Mouse (Mus musculus) C2C12 (cell line): ENCODE measurements around the gene Tns4.

Source experiments
- CEBPB ChIP-seq: IDR thresholded peaks from one replicate; pipeline ENCODE4 v1.6.1; 2011; ENCODE audit warnings: low read depth, mild to moderate bottlenecking, control low read depth, moderate library complexity
- CTCF ChIP-seq: IDR thresholded peaks from one replicate; pipeline ENCODE4 v1.5.1; 2011; ENCODE audit not compliant: control insufficient read depth, insufficient read depth, insufficient read length
- MAX ChIP-seq: IDR thresholded peaks from one replicate; pipeline ENCODE4 v1.6.1; 2011; ENCODE audit warnings: mild to moderate bottlenecking, control low read depth
- MYOD1 ChIP-seq: IDR thresholded peaks from one replicate; pipeline ENCODE4 v1.6.1; 2011; ENCODE audit warnings: low read depth; ENCODE audit not compliant: control insufficient read depth, insufficient read length
- MYOG ChIP-seq: IDR thresholded peaks from one replicate; pipeline ENCODE4 v1.6.1; 2011; ENCODE audit not compliant: control insufficient read depth, insufficient read length; ENCODE audit errors: extremely low read depth
- USF1 ChIP-seq: IDR thresholded peaks from one replicate; pipeline ENCODE4 v1.6.1; 2011; ENCODE audit warnings: low read depth, mild to moderate bottlenecking, control low read depth, moderate library complexity

- TF ChIP-seq MAX = no peak
- TF ChIP-seq CTCF = no peak
- TF ChIP-seq CEBPB = no peak
- no peak for TF ChIP-seq MYOG
- TF ChIP-seq MYOD1 = no peak
- TF ChIP-seq USF1 = no peak
Measured at GRCm38 (mm10) chr11:99084366-99084765, 4.7 kb downstream of the Tns4 start.
